Mouse (Mus musculus) liver, embryonic 14.5 days (tissue): ENCODE data around the gene Pnmal2. TPM values are rescaled to one million over a fixed set of nuclear protein-coding genes. Genes with fewer than 3 reads are reported as not detected.

Experiments
- ATAC-seq: fragments of 200-750 bp; cut with Nextera tagmentation; 2 replicates; pipeline ENCODE4 v1.8.0; 2017; ENCODE audit warnings: moderate number of reproducible peaks, mild to moderate bottlenecking, moderate library complexity; ENCODE audit not compliant: insufficient read depth
- DNase-seq, 3 experiments: peaks; one replicate each; pipeline ENCODE4 v3.0.0-alpha.2; 2012 to 2013; ENCODE audit warnings: low read depth in 3 of 3, low spot score in 3 of 3
- H3K27ac ChIP-seq: fragments of 300-500 bp; sonication (generic); 2 replicates; pipeline ENCODE4 v1.5.1; 2014; ENCODE audit warnings: moderate library complexity, mild to moderate bottlenecking, control low read depth, inconsistent platforms
- H3K27me3 ChIP-seq: fragments of 300-500 bp; sonication (generic); 2 replicates; pipeline ENCODE4 v1.6.1; 2014; ENCODE audit warnings: mild to moderate bottlenecking, low read length, moderate library complexity; ENCODE audit not compliant: control insufficient read depth, insufficient read depth
- H3K36me3 ChIP-seq: fragments of 300-500 bp; sonication (generic); replicated peaks from 2 replicates; pipeline ENCODE4 v1.6.1; 2014; ENCODE audit warnings: low read depth; ENCODE audit not compliant: control insufficient read depth, insufficient read depth
- H3K4me1 ChIP-seq, 2 experiments: fragments of 200-500 bp in 1 of 2; fragments of 300-500 bp in 1 of 2; sonication (generic) in 1 of 2; replicated peaks; 2 replicates each; pipeline ENCODE4 v1.6.1; 2012 to 2014; ENCODE audit warnings: antibody characterized with exemption in 1 of 2, inconsistent platforms in 1 of 2, low read length in 1 of 2; ENCODE audit not compliant: control insufficient read depth in 2 of 2, insufficient read depth in 2 of 2
- H3K4me2 ChIP-seq: fragments of 300-500 bp; sonication (generic); 2 replicates; pipeline ENCODE4 v1.6.1; 2014; ENCODE audit warnings: low read depth, mild to moderate bottlenecking, control low read depth, moderate library complexity
- H3K4me3 ChIP-seq, 2 experiments: fragments of 200-500 bp in 1 of 2; fragments of 300-500 bp in 1 of 2; sonication (generic) in 1 of 2; 2 replicates each; pipeline ENCODE4 v1.5.1; 2012 to 2014; ENCODE audit warnings: low read depth in 2 of 2, low read length in 2 of 2, mild to moderate bottlenecking in 2 of 2, control low read depth in 1 of 2, inconsistent platforms in 1 of 2, moderate library complexity in 1 of 2; ENCODE audit not compliant: insufficient read depth in 1 of 2
- H3K9ac ChIP-seq: fragments of 300-500 bp; sonication (generic); replicated peaks from 2 replicates; pipeline ENCODE4 v1.6.1; 2014; ENCODE audit warnings: mild to moderate bottlenecking, control low read depth, moderate library complexity
- H3K9me3 ChIP-seq: fragments of 300-500 bp; sonication (generic); 2 replicates; pipeline ENCODE4 v1.6.1; 2016; ENCODE audit warnings: low read length, mixed read lengths; ENCODE audit not compliant: control insufficient read depth
- CTCF ChIP-seq: IDR thresholded peaks from 2 replicates; pipeline ENCODE4 v1.5.1; 2016; ENCODE audit warnings: antibody characterized with exemption, low read depth, control low read depth
- EP300 ChIP-seq: IDR thresholded peaks from 2 replicates; pipeline ENCODE4 v1.6.1; 2016; ENCODE audit warnings: antibody characterized with exemption, low read depth
- WGBS: fragments of 180-500 bp; shearing (Covaris S2); extraction: QIAGEN DNeasy Blood & Tissue Kit; methylation state at CpG from one replicate; pipeline ENCODE4 v1.1.7; 2014; ENCODE audit not compliant: insufficient replicate concordance; 5-methylcytosine and 5-hydroxymethylcytosine counted together
- polyA plus RNA-seq, 2 experiments: library from polyadenylated mRNA; depleted of rRNA in 1 of 2; stranded (reverse) in 1 of 2; unstranded in 1 of 2; fragments of >200 nt; fragmentation: Nextera tagmentation in 1 of 2; extraction: Ambion mirVana in 1 of 2; gene quantifications; 2 replicates each; pipeline versions ENCODE4 v1.2.1 to v1.2.3; 2012 to 2014

Pnmal2 gene
- polyA plus RNA-seq, 2 experiments = 0.04 to 0.08 TPM

DNA sequence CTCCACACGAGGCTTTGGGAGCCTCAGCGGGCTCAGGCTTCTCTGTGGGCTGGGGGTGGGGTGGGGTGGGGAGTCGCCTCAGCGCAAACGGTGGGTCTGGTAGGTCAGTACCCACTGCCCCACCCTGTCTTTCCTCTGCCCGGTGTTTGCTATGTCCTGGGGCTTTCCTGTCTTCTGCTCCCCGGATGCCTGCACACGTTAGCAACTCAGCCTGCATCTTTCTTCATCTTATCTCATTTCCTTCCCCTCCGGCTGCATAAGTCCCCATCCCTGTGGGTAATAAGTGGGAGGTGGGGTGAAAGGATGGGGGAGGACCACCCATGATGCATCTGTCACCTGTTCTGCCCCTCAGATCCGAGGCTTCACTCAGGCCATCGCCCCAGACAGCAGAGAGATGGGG lies 36.1 kb upstream of the Pnmal2 start:
- H3K9me3 ChIP-seq = no peaks in the 10 kb centered on the region
- no peak overlapping the region for H3K9ac ChIP-seq
- peaks cover 0 to 11% of the 10 kb centered on the region in 2 experiments; a peak in 3 of 4 replicates for H3K4me1 ChIP-seq
- TF ChIP-seq EP300 = no peak
- TF ChIP-seq CTCF = no peak
- no peak for ATAC-seq
- no peak overlapping the region for H3K27ac ChIP-seq
- no peak overlapping the region for H3K4me3 ChIP-seq
- H3K36me3 ChIP-seq = no peaks in the 10 kb centered on the region
- DNase-seq = no peak
- no peaks in the 10 kb centered on the region; the same call in 1 of the 2 replicates for H3K27me3 ChIP-seq
- H3K4me2 ChIP-seq = no peak overlapping the region; the same call in 1 of the 2 replicates
- WGBS = 10% methylated on average over 11 of the region's 11 CpGs

DNA sequence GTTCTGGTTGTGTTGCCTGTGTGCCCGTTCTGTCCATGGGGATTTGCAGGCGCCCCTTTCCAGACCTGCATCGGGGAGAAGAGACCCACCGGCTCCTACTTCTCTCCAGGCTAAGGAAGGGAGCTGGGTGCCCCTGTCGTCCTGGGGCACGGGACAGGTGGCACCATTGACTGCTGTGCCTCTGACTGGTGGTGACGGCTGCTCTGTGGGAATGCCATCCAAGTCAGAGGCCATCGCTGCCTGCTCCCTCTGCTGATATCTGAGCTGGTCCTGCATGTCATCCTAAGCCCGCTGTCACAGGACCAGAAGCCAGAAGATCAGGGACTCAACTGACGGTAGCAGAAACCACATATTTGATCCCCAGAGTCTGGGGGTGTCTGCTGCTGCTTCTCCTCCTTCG lies 35.6 kb upstream of the Pnmal2 start:
- no peak overlapping the region for H3K4me2 ChIP-seq
- no peaks in the 10 kb centered on the region; the same call in 1 of the 2 replicates for H3K27me3 ChIP-seq
- H3K4me1 ChIP-seq = peaks cover 0 to 8% of the 10 kb centered on the region in 2 experiments; a peak in 3 of 4 replicates
- H3K9me3 ChIP-seq = no peaks in the 10 kb centered on the region
- H3K36me3 ChIP-seq = no peaks in the 10 kb centered on the region
- no peak for TF ChIP-seq CTCF
- TF ChIP-seq EP300 = no peak
- H3K27ac ChIP-seq = no peak overlapping the region
- no peak overlapping the region for H3K4me3 ChIP-seq
- H3K9ac ChIP-seq = no peak overlapping the region
- WGBS = 41% methylated on average over 11 of the region's 11 CpGs
- DNase-seq (no peak), ATAC-seq (no peak)

DNA sequence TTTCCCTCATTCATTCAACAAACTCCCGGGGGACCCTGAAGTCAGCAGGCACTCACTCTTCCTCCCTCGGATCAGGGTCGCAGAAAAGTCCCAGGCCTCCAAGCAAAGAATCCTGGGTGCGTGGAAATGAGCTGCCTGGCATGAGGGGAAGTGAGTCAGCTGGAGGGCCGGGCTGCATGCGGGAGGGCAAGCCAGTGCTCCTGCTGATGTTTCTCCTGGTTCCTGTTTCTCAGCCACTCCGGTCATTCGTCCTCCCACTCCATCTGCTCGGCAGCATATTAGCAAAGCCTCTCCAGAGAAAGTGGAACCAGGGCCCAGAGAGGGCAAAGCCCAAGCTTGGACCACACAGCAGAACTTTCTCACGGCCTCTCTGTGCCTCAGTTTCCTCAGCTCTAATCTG lies 34.6 kb upstream of the Pnmal2 start:
- Histone ChIP-seq H3K4me3 (no peak overlapping the region), H3K27ac (no peak overlapping the region), H3K36me3 (peaks cover 6% of the 10 kb centered on the region), H3K27me3 (no peaks in the 10 kb centered on the region; the same call in 1 of the 2 replicates), H3K9ac (no peak overlapping the region), H3K4me2 (no peak overlapping the region), H3K9me3 (no peaks in the 10 kb centered on the region), H3K4me1 (peaks cover 0 to 8% of the 10 kb centered on the region in 2 experiments; a peak in 3 of 4 replicates)
- DNase-seq (no peak), ATAC-seq (no peak)
- WGBS = 14% methylated on average over 10 of the region's 10 CpGs
- TF ChIP-seq EP300 (no peak), CTCF (no peak)

DNA sequence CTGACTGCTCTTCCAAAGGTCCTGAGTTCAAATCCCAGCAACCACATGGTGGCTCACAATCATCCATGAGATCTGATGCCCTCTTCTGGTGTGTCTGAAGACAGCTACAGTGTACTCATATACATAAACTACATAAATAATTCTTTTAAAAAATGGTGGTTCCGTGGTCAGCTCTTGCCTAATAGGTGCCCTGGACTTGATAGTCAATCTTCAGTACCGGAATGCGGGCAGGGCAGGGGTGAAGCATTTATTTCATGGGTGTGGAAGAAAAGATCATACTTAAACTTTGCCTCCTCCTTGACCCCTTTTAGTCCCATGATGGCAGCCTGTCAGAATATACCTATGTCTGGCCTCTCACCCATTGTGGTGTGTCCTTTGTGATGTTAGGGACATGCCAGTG lies 32.6 kb upstream of the Pnmal2 start:
- H3K36me3 ChIP-seq = peaks cover 20% of the 10 kb centered on the region
- H3K9ac ChIP-seq = no peak overlapping the region
- TF ChIP-seq EP300 (no peak), CTCF (no peak)
- no peaks in the 10 kb centered on the region for H3K9me3 ChIP-seq
- ATAC-seq = no peak
- H3K27me3 ChIP-seq = no peaks in the 10 kb centered on the region; the same call in 1 of the 2 replicates
- no peak overlapping the region for H3K4me2 ChIP-seq
- H3K4me3 ChIP-seq = no peak overlapping the region
- 80% methylated on average over 3 of the region's 3 CpGs for WGBS
- H3K27ac ChIP-seq = no peak overlapping the region
- no peak for DNase-seq
- no peaks in the 10 kb centered on the region for H3K4me1 ChIP-seq

DNA sequence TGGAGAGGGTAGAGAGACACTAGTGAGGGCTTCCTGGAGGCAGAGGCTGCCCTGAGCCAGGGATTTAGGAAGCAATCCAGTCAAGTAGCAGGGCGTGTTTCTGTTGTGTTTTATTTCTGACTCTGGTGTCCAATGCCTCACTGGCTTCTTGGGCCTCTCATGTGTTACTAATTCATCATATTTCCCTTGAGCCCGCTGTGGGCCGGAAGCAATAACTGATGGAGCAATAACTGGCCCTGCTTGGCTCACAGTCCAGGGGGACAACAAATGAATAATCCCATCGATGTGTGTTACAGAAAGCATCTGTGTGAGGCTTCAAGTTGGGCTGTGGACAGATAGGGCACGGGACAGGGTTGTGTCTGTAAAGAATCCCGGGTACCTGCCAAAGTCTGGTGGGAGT lies 32.1 kb upstream of the Pnmal2 start:
- Histone ChIP-seq H3K9me3 (no peaks in the 10 kb centered on the region), H3K9ac (no peak overlapping the region), H3K27ac (no peak overlapping the region), H3K4me1 (no peaks in the 10 kb centered on the region), H3K36me3 (peaks cover 25% of the 10 kb centered on the region), H3K4me2 (no peak overlapping the region), H3K27me3 (no peaks in the 10 kb centered on the region; the same call in 1 of the 2 replicates), H3K4me3 (no peak overlapping the region)
- DNase-seq (no peak), ATAC-seq (no peak)
- no peak for TF ChIP-seq CTCF
- no peak for TF ChIP-seq EP300
- WGBS = 73% methylated on average over 6 of the region's 6 CpGs
